Mouse (Mus musculus) left cerebral cortex, postnatal 10 days (tissue): ENCODE measurements at regions not wholly inside any gene's neighbourhood (a gene's known extent, or its start where the extent isn't known, plus 50 kb on each side); places are given as distances from the start of the nearest gene placed in this dataset.

Source experiments
- DNase-seq, 2 experiments: peaks; one replicate each; pipeline ENCODE4 v3.0.0; 2021 to 2022; ENCODE audit warnings: low spot score in 2 of 2, mixed read lengths in 1 of 2; ENCODE audit errors: extremely low spot score in 1 of 2
- intact Hi-C: fragments of 180-260 bp; cut with DNase I; formaldehyde crosslinking; loops from one replicate; pipeline ENCODE4 v1.15.1; 2025

DNA sequence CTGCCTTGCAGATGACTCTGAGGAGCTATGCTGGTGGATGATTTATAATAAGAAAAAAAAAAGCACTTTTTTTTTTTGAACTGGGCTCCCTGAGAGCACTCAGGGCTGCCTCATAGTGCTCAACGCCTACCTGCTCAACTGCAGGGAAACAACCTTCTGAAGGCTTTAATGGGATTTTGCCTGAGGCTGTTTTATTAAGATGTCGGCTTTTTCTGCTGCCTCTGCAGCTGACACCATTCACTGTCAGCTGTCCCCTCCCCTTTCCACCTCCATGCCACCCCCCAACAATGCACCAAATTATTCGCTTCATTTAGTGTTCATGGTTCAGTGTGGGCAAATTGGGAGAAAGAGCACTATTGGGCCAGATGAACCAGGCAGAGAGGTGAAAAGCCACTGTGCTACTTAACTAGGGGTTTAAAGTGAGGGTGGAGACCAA is 151.4 kb upstream of the Defb41 start:
- DNase-seq: no peak
- intact Hi-C loops: no loop called here

DNA sequence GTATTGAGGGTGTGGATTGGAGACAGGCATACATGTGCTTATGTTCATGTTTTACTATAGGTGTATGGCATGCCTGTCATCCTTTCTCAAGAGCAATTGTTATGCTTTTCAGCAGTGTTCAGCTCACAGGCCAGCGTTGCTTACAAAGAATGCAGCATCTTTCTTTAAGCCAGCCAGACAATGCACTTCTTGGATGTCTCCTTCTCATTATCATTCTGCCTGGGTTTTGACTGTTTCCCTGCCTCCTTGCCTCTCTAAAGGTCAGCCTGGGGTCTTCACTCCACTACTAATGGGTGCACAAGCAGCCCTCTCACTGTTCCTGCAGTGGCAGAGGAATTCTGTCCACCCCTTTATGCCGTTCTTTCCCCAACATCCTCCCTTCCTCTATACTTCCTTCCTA is 150.9 kb upstream of the Defb41 start:
- no peak for DNase-seq
- intact Hi-C loops: no loop called here

DNA sequence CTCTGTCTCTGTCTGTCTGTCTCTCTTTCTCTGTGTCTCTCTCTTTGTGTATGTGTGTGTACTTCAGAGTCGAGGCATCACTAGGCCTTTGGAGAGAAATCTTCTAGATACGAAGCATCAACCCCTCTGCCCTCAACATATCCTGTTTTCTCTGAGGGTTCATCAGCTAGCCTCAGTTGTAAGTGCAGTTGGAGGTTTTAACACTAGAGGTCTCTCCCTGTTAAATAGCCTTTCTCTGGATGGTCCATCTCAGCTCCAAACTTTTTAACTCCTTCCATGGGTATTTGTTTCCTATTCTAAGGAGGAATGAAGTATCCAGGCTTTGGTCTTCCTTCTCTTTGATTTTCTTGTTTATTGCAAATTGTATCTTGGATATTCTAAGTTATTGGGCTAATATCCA is 147.8 kb upstream of the Defb41 start:
- no peak for DNase-seq
- intact Hi-C loops: no loop called here

DNA sequence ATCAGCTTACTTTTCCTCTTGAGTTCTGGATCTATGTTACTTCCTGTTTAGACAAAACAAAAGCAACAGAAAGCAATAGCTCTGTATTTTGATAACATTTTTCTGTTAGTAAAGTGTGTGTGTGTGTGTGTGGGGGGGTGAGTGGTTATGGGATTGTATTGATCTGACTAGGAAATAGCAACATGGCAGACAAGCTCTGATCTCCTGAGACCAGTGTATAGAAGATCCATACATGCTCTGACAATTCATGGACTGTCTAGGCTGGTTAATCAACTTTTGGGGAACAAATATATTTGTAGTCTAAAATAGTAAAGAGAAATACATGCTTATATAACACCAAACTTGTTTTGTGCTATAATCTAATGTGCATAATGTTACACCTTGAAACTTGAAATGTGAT is 124.7 kb upstream of the Defb41 start:
- intact Hi-C loops: no loop called here
- no peak for DNase-seq

DNA sequence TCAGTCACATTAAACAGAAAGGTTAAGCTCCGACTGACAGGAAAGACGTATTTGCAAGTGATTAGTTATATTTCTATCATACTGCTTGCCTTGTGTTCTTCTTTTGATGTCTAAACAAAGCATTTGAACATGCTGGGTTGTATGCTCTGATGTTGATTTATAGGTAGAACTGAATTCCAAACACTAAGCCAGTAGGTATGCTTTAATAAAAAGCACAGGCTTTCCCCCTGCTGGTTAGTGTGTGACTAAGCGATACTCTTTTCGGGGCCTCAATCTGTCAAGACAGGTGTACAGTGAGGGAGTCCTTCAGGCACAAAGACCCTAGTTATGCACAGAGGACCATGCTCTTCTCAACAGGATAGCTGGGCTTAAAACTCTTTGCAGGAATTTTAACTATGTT is 119.1 kb upstream of the Defb41 start:
- no peak for DNase-seq

GRCm38 (mm10) chr1:18359951-18360731 is 95.2 kb upstream of the Defb41 start:
- no peak for DNase-seq
- intact Hi-C loops: loop anchor here (2.0 to 5.0 kb wide), 2 partner anchors 617 to 817 kb away; no protein-coding TSS in a partner anchor

More for the DNA sequence above, 119.1 kb upstream of the Defb41 start:
- intact Hi-C loops: no loop called here

GRCm38 (mm10) chr1:18338871-18339270 is 73.9 kb upstream of the Defb41 start:
- no peak for DNase-seq
- intact Hi-C loops: no loop called here
